Mouse (Mus musculus): ENCODE results near the gene Eml4.

Gene Eml4

GRCm38 (mm10) chr17:83350379-83351091 is at the start of gene Eml4:
Eml4 (plus strand) TSS chr17:83350931.
- DNase-seq (ENCODE audit: low spot score): peak; percentile 93

GRCm38 (mm10) chr17:83301433-83301832 is 49.3 kb upstream of the Eml4 start:
- DNase-seq (ENCODE audit: low spot score): no peak

- DNase-seq (ENCODE audit: low spot score): no peak
Observed at GRCm38 (mm10) chr17:83304089-83304822, 46.5 kb upstream of the Eml4 start.

- DNase-seq (ENCODE audit: low spot score): no peak
Observed at GRCm38 (mm10) chr17:83306964-83307640, 43.6 kb upstream of the Eml4 start.

GRCm38 (mm10) chr17:83307641-83308296 is 43.0 kb upstream of the Eml4 start:
- no peak for DNase-seq (ENCODE audit: low spot score)

GRCm38 (mm10) chr17:83308451-83308850 is 42.3 kb upstream of the Eml4 start:
- DNase-seq (ENCODE audit: low spot score): no peak

GRCm38 (mm10) chr17:83309243-83309642 is 41.5 kb upstream of the Eml4 start:
- no peak for DNase-seq (ENCODE audit: low spot score)

- no peak for DNase-seq (ENCODE audit: low spot score)
Observed at GRCm38 (mm10) chr17:83311806-83312205, 38.9 kb upstream of the Eml4 start.

- peak; percentile 68 for DNase-seq (ENCODE audit: low spot score)
Observed at GRCm38 (mm10) chr17:83312244-83312918, 38.4 kb upstream of the Eml4 start.

GRCm38 (mm10) chr17:83313046-83313689 is 37.6 kb upstream of the Eml4 start:
- DNase-seq (ENCODE audit: low spot score): no peak

- no peak for DNase-seq (ENCODE audit: low spot score)
Observed at GRCm38 (mm10) chr17:83315476-83315875, 35.3 kb upstream of the Eml4 start.

GRCm38 (mm10) chr17:83322621-83323335 is 28.0 kb upstream of the Eml4 start:
- DNase-seq (ENCODE audit: low spot score): peak; percentile 54

GRCm38 (mm10) chr17:83323410-83324268 is 27.1 kb upstream of the Eml4 start:
- DNase-seq (ENCODE audit: low spot score): no peak

- no peak for DNase-seq (ENCODE audit: low spot score)
Observed at GRCm38 (mm10) chr17:83324269-83324616, 26.5 kb upstream of the Eml4 start.

- DNase-seq (ENCODE audit: low spot score): no peak
Observed at GRCm38 (mm10) chr17:83335183-83335584, 15.5 kb upstream of the Eml4 start.

GRCm38 (mm10) chr17:83337051-83337898 is 13.5 kb upstream of the Eml4 start:
- no peak for DNase-seq (ENCODE audit: low spot score)

GRCm38 (mm10) chr17:83339368-83340085 is 11.2 kb upstream of the Eml4 start:
- no peak for DNase-seq (ENCODE audit: low spot score)

GRCm38 (mm10) chr17:83340895-83341524 is 9.7 kb upstream of the Eml4 start:
- DNase-seq (ENCODE audit: low spot score): no peak

All from embryo, embryonic 10 days (tissue).